Mouse (Mus musculus) intestine, embryonic 15.5 days (tissue): ENCODE measurements at regions not wholly inside any gene's neighbourhood (a gene's known extent, or its start where the extent isn't known, plus 50 kb on each side); places are given as distances from the start of the nearest gene placed in this dataset.

Source experiments
- ATAC-seq: fragments of 200-750 bp; cut with Nextera tagmentation; 2 replicates; pipeline ENCODE4 v1.8.0; 2017; ENCODE audit warnings: moderate TSS enrichment, moderate library complexity
- H3K27ac ChIP-seq: fragments of 300-500 bp; sonication (generic); 2 replicates; pipeline ENCODE4 v1.5.1; 2015; ENCODE audit warnings: mild to moderate bottlenecking, inconsistent platforms
- H3K27me3 ChIP-seq: fragments of 300-500 bp; sonication (generic); replicated peaks from 2 replicates; pipeline ENCODE4 v1.6.1; 2015; ENCODE audit warnings: inconsistent platforms
- H3K36me3 ChIP-seq: fragments of 300-500 bp; sonication (generic); 2 replicates; pipeline ENCODE4 v1.6.1; 2015; ENCODE audit warnings: inconsistent platforms
- H3K4me1 ChIP-seq: fragments of 300-500 bp; sonication (generic); replicated peaks from 2 replicates; pipeline ENCODE4 v1.6.1; 2015; ENCODE audit warnings: inconsistent platforms
- H3K4me2 ChIP-seq: fragments of 300-500 bp; sonication (generic); replicated peaks from 2 replicates; pipeline ENCODE4 v1.6.1; 2015; ENCODE audit warnings: mild to moderate bottlenecking, inconsistent platforms
- H3K4me3 ChIP-seq: fragments of 300-500 bp; sonication (generic); replicated peaks from 2 replicates; pipeline ENCODE4 v1.5.1; 2015; ENCODE audit warnings: inconsistent platforms
- H3K9ac ChIP-seq: fragments of 300-500 bp; sonication (generic); 2 replicates; pipeline ENCODE4 v1.6.1; 2015; ENCODE audit warnings: inconsistent platforms
- H3K9me3 ChIP-seq: fragments of 300-500 bp; sonication (generic); 2 replicates; pipeline ENCODE4 v1.6.1; 2016; ENCODE audit warnings: inconsistent platforms
- WGBS: fragments of 180-500 bp; shearing (Covaris S2); methylation state at CpG from one replicate; pipeline ENCODE4 v1.1.7; 2015; 5-methylcytosine and 5-hydroxymethylcytosine counted together

GRCm38 (mm10) chr3:156028602-156029188, 532.9 kb upstream of the Negr1 start:
- WGBS, result 83% methylated on average over 5 of the region's 5 CpGs
- no peaks in the 10 kb centered on the region for H3K36me3 ChIP-seq
- no peak for ATAC-seq

GRCm38 (mm10) chr3:156070257-156070656, 491.3 kb upstream of the Negr1 start:
- H3K9ac ChIP-seq, result no peak overlapping the region
- no peaks in the 10 kb centered on the region for H3K4me1 ChIP-seq
- ATAC-seq, result no peak
- H3K27ac ChIP-seq, result no peak overlapping the region
- H3K36me3 ChIP-seq, result no peaks in the 10 kb centered on the region
- H3K4me3 ChIP-seq, result no peak overlapping the region
- H3K27me3 ChIP-seq, result no peaks in the 10 kb centered on the region
- no peak overlapping the region for H3K4me2 ChIP-seq
- 84% methylated on average over 4 of the region's 4 CpGs for WGBS
- H3K9me3 ChIP-seq, result no peaks in the 10 kb centered on the region

More at GRCm38 (mm10) chr3:156028602-156029188, 532.9 kb upstream of the Negr1 start:
- Histone ChIP-seq H3K9ac (no peak overlapping the region), H3K4me1 (no peaks in the 10 kb centered on the region), H3K27me3 (no peaks in the 10 kb centered on the region), H3K4me3 (no peak overlapping the region), H3K4me2 (no peak overlapping the region), H3K9me3 (no peaks in the 10 kb centered on the region), H3K27ac (no peak overlapping the region)

- H3K4me1 ChIP-seq, result no peaks in the 10 kb centered on the region
- H3K9ac ChIP-seq, result no peak overlapping the region
- no peak overlapping the region for H3K4me2 ChIP-seq
- no peaks in the 10 kb centered on the region for H3K27me3 ChIP-seq
- H3K4me3 ChIP-seq, result no peak overlapping the region
- ATAC-seq, result no peak
- no peaks in the 10 kb centered on the region for H3K36me3 ChIP-seq
- H3K27ac ChIP-seq, result no peak overlapping the region
- no peaks in the 10 kb centered on the region for H3K9me3 ChIP-seq
Measured at GRCm38 (mm10) chr3:156082268-156082667, 479.3 kb upstream of the Negr1 start.

- Histone ChIP-seq H3K36me3 (no peaks in the 10 kb centered on the region), H3K4me1 (no peaks in the 10 kb centered on the region), H3K4me3 (no peak overlapping the region), H3K9ac (no peak overlapping the region), H3K27me3 (no peaks in the 10 kb centered on the region), H3K27ac (no peak overlapping the region), H3K4me2 (no peak overlapping the region), H3K9me3 (no peaks in the 10 kb centered on the region)
- no peak for ATAC-seq
Measured at GRCm38 (mm10) chr3:156093689-156094088, 467.9 kb upstream of the Negr1 start.

- Histone ChIP-seq H3K36me3 (no peaks in the 10 kb centered on the region), H3K27me3 (no peaks in the 10 kb centered on the region), H3K9me3 (no peaks in the 10 kb centered on the region), H3K9ac (no peak overlapping the region), H3K4me2 (no peak overlapping the region), H3K4me1 (no peaks in the 10 kb centered on the region), H3K27ac (no peak overlapping the region), H3K4me3 (no peak overlapping the region)
- ATAC-seq, result no peak
- WGBS, result 54% methylated on average over 3 of the region's 3 CpGs
Measured at GRCm38 (mm10) chr3:156094990-156095389, 466.6 kb upstream of the Negr1 start.

GRCm38 (mm10) chr3:156105788-156106187, 455.8 kb upstream of the Negr1 start:
- Histone ChIP-seq H3K9ac (no peak overlapping the region), H3K36me3 (no peaks in the 10 kb centered on the region), H3K9me3 (no peaks in the 10 kb centered on the region), H3K27me3 (no peaks in the 10 kb centered on the region), H3K4me3 (no peak overlapping the region), H3K27ac (no peak overlapping the region), H3K4me2 (no peak overlapping the region), H3K4me1 (no peaks in the 10 kb centered on the region)
- ATAC-seq, result no peak
- 80% methylated on average over 1 of the region's 1 CpGs for WGBS

- H3K27me3 ChIP-seq, result no peaks in the 10 kb centered on the region
- no peak for ATAC-seq
- no peak overlapping the region for H3K4me3 ChIP-seq
- 38% methylated on average over 3 of the region's 3 CpGs for WGBS
- no peaks in the 10 kb centered on the region for H3K9me3 ChIP-seq
- no peak overlapping the region for H3K4me2 ChIP-seq
- H3K27ac ChIP-seq, result no peak overlapping the region
- no peaks in the 10 kb centered on the region for H3K4me1 ChIP-seq
- H3K36me3 ChIP-seq, result no peaks in the 10 kb centered on the region
- H3K9ac ChIP-seq, result no peak overlapping the region
Measured at GRCm38 (mm10) chr3:156120341-156120740, 441.3 kb upstream of the Negr1 start.

- Histone ChIP-seq H3K9ac (no peak overlapping the region), H3K36me3 (no peaks in the 10 kb centered on the region), H3K4me3 (no peak overlapping the region), H3K9me3 (no peaks in the 10 kb centered on the region), H3K27ac (no peak overlapping the region), H3K4me2 (no peak overlapping the region), H3K4me1 (no peaks in the 10 kb centered on the region), H3K27me3 (no peaks in the 10 kb centered on the region)
- no peak for ATAC-seq
- WGBS, result 49% methylated on average over 1 of the region's 1 CpGs
Measured at GRCm38 (mm10) chr3:156131598-156131997, 430.0 kb upstream of the Negr1 start.

- Histone ChIP-seq H3K9me3 (no peaks in the 10 kb centered on the region), H3K4me3 (no peak overlapping the region), H3K27me3 (no peaks in the 10 kb centered on the region), H3K4me1 (no peaks in the 10 kb centered on the region), H3K27ac (no peak overlapping the region), H3K4me2 (no peak overlapping the region), H3K36me3 (no peaks in the 10 kb centered on the region), H3K9ac (no peak overlapping the region)
- ATAC-seq, result peak; percentile 58
- 55% methylated on average over 5 of the region's 5 CpGs for WGBS
Measured at GRCm38 (mm10) chr3:156141355-156141754, 420.2 kb upstream of the Negr1 start.

- ATAC-seq, result no peak
- no peaks in the 10 kb centered on the region for H3K27me3 ChIP-seq
- H3K4me2 ChIP-seq, result no peak overlapping the region
- no peak overlapping the region for H3K9ac ChIP-seq
- H3K36me3 ChIP-seq, result no peaks in the 10 kb centered on the region
- WGBS, result 85% methylated on average over 3 of the region's 3 CpGs
- H3K4me1 ChIP-seq, result no peaks in the 10 kb centered on the region
- no peak overlapping the region for H3K4me3 ChIP-seq
- H3K9me3 ChIP-seq, result no peaks in the 10 kb centered on the region
- no peak overlapping the region for H3K27ac ChIP-seq
Measured at GRCm38 (mm10) chr3:156149322-156149721, 412.3 kb upstream of the Negr1 start.

GRCm38 (mm10) chr3:156170076-156170475, 391.5 kb upstream of the Negr1 start:
- Histone ChIP-seq H3K4me2 (no peak overlapping the region), H3K27ac (no peak overlapping the region), H3K36me3 (no peaks in the 10 kb centered on the region), H3K9ac (no peak overlapping the region), H3K9me3 (no peaks in the 10 kb centered on the region), H3K4me1 (no peaks in the 10 kb centered on the region), H3K4me3 (no peak overlapping the region), H3K27me3 (no peaks in the 10 kb centered on the region)
- no peak for ATAC-seq

- H3K27ac ChIP-seq, result no peak overlapping the region
- no peak overlapping the region for H3K4me2 ChIP-seq
- H3K9me3 ChIP-seq, result no peaks in the 10 kb centered on the region
- no peaks in the 10 kb centered on the region for H3K27me3 ChIP-seq
- H3K4me3 ChIP-seq, result no peak overlapping the region
- ATAC-seq, result no peak
- H3K36me3 ChIP-seq, result no peaks in the 10 kb centered on the region
- H3K4me1 ChIP-seq, result no peaks in the 10 kb centered on the region
- no peak overlapping the region for H3K9ac ChIP-seq
Measured at GRCm38 (mm10) chr3:156198688-156199087, 362.9 kb upstream of the Negr1 start.

- H3K4me3 ChIP-seq, result no peak overlapping the region
- H3K9ac ChIP-seq, result no peak overlapping the region
- H3K9me3 ChIP-seq, result no peaks in the 10 kb centered on the region
- no peaks in the 10 kb centered on the region for H3K27me3 ChIP-seq
- no peaks in the 10 kb centered on the region for H3K4me1 ChIP-seq
- no peaks in the 10 kb centered on the region for H3K36me3 ChIP-seq
- no peak overlapping the region for H3K27ac ChIP-seq
- no peak for ATAC-seq
- H3K4me2 ChIP-seq, result no peak overlapping the region
Measured at GRCm38 (mm10) chr3:156199749-156200467, 361.7 kb upstream of the Negr1 start.
